Mouse (Mus musculus) G1E (cell line): ENCODE data around the gene Plin2. TPM values are rescaled to one million over a fixed set of nuclear protein-coding genes. Genes with fewer than 3 reads are reported as not detected.
A peak's percentile ranks its signal among the peaks of the same experiment; 100 is the strongest.

ENCODE experiments used
- ATAC-seq: 2 replicates; pipeline ENCODE4 v1.8.0; 2016; ENCODE audit warnings: mild to moderate bottlenecking; ENCODE audit not compliant: insufficient number of reproducible peaks, poor library complexity, low FRiP score, severe bottlenecking; ENCODE audit errors: extremely low read depth
- DNase-seq: peaks from one replicate; pipeline ENCODE4 v3.0.0; 2012; ENCODE audit warnings: low spot score
- H3K27me3 ChIP-seq: 2 replicates; pipeline ENCODE4 v1.6.1; 2012; ENCODE audit warnings: mild to moderate bottlenecking, low read length, inconsistent platforms; ENCODE audit not compliant: insufficient read depth
- H3K36me3 ChIP-seq: replicated peaks from 2 replicates; pipeline ENCODE3; 2012; ENCODE audit warnings: mild to moderate bottlenecking, inconsistent platforms
- H3K4me1 ChIP-seq: 2 replicates; pipeline ENCODE4 v1.6.1; 2012; ENCODE audit warnings: low read depth, low read length, inconsistent platforms, mixed read lengths; ENCODE audit not compliant: insufficient read depth
- H3K4me3 ChIP-seq: 2 replicates; pipeline ENCODE4 v1.5.1; 2012; ENCODE audit warnings: low read depth, mild to moderate bottlenecking, inconsistent platforms, low read length, moderate library complexity, mixed read lengths
- H3K9me3 ChIP-seq: replicated peaks from 2 replicates; pipeline ENCODE4 v1.6.1; 2012; ENCODE audit warnings: inconsistent platforms
- CTCF ChIP-seq: IDR thresholded peaks from 2 replicates; pipeline ENCODE4 v1.5.1; 2012; ENCODE audit warnings: low read depth, low read length, inconsistent platforms, mixed read lengths
- GATA1 ChIP-seq: IDR thresholded peaks from 2 replicates; pipeline ENCODE4 v1.6.1; 2012; ENCODE audit warnings: borderline replicate concordance, low read length, inconsistent platforms, mixed read lengths
- GATA2 ChIP-seq: IDR thresholded peaks from 2 replicates; pipeline ENCODE4 v1.6.1; 2012; ENCODE audit warnings: low read depth, low read length, inconsistent platforms, borderline replicate concordance
- POLR2AphosphoS5 ChIP-seq: IDR thresholded peaks from 2 replicates; pipeline ENCODE4 v1.6.1; 2012; ENCODE audit warnings: low read depth, low read length, inconsistent platforms; ENCODE audit not compliant: insufficient replicate concordance
- TAL1 ChIP-seq: conservative IDR thresholded peaks from 2 replicates; pipeline ENCODE4 v1.6.1; 2012; ENCODE audit warnings: low read depth, low read length, inconsistent platforms, mixed read lengths
- polyA plus RNA-seq: library from polyadenylated mRNA; stranded (reverse); fragments of >175 nt; gene quantifications from 2 replicates; pipeline ENCODE4 v1.2.3, GENCODE M21; 2012
- total RNA-seq, 2 experiments: library from RNA; stranded (forward) in 1 of 2; stranded (reverse) in 1 of 2; fragments of 200-1000 nt in 1 of 2; fragments of >200 nt in 1 of 2; fragmentation: Nextera tagmentation in 1 of 2; gene quantifications; 2 replicates each; pipeline ENCODE4 v1.2.3; 2014 to 2017

The Plin2 gene
- total and polyA plus RNA-seq, 3 experiments, result 21.9 to 447 (median 184) TPM

GRCm38 (mm10) chr4:86612289-86612620, 57.6 kb downstream of the Plin2 start:
- peaks cover 25% of the 10 kb centered on the region for H3K4me1 ChIP-seq

GRCm38 (mm10) chr4:86611524-86612288, 58.2 kb downstream of the Plin2 start, which contains the start of gene Haus6:
Haus6 (minus strand) TSS chr4:86612055.
- no peaks in the 10 kb centered on the region for H3K27me3 ChIP-seq
- ATAC-seq, result peak; percentile 100
- no peak for TF ChIP-seq GATA2
- no peak for TF ChIP-seq CTCF
- TF ChIP-seq POLR2AphosphoS5, result no peak
- TF ChIP-seq TAL1, result no peak
- no peak for TF ChIP-seq GATA1
- peaks cover 25% of the 10 kb centered on the region for H3K4me1 ChIP-seq
- H3K4me3 ChIP-seq, result peak within 1 kb of the TSS; percentile 99
- peaks cover 22% of the 10 kb centered on the region for H3K36me3 ChIP-seq
- DNase-seq, result peak; percentile 83
- no peaks in the 10 kb centered on the region for H3K9me3 ChIP-seq

More at GRCm38 (mm10) chr4:86612289-86612620, 57.6 kb downstream of the Plin2 start:
- Histone ChIP-seq H3K36me3 (peaks cover 17% of the 10 kb centered on the region), H3K4me3 (peak overlapping the region; percentile 99), H3K27me3 (no peaks in the 10 kb centered on the region), H3K9me3 (no peaks in the 10 kb centered on the region)
- ATAC-seq (no peak), DNase-seq (no peak)
- TF ChIP-seq GATA1 (no peak), CTCF (no peak), TAL1 (no peak), POLR2AphosphoS5 (no peak)

Other genes with a start within 250 kb of the Plin2 start
- gene Saxo1, start 111.7 kb downstream of the Plin2 start, total RNA-seq (2014; fragmentation: Nextera tagmentation), result not detected in 2 replicates
- gene Saxo1, start 111.7 kb downstream of the Plin2 start, total RNA-seq (2017), result 0.12 TPM in 1 of 2 replicates, not detected in the other
- not detected in 2 replicates for gene Saxo1, start 111.7 kb downstream of the Plin2 start, polyA plus RNA-seq
- gene Rraga, start 94.4 kb downstream of the Plin2 start, total RNA-seq (2014; fragmentation: Nextera tagmentation), result 64.2 and 66.6 TPM in 2 replicates
- 7.8 and 12.1 TPM in 2 replicates for gene Rraga, start 94.4 kb downstream of the Plin2 start, total RNA-seq (2017)
- gene Rraga, start 94.4 kb downstream of the Plin2 start, polyA plus RNA-seq, result 48.7 and 57.4 TPM in 2 replicates
- 46.7 and 52.7 TPM in 2 replicates for gene Haus6, start 58.0 kb downstream of the Plin2 start, total RNA-seq (2014; fragmentation: Nextera tagmentation)
- 36.6 and 42.9 TPM in 2 replicates for gene Haus6, start 58.0 kb downstream of the Plin2 start, total RNA-seq (2017)
- gene Haus6, start 58.0 kb downstream of the Plin2 start, polyA plus RNA-seq, result 35.2 and 37.2 TPM in 2 replicates
- gene Dennd4c, start 78.5 kb upstream of the Plin2 start, total RNA-seq (2014; fragmentation: Nextera tagmentation), result 33.3 and 53.3 TPM in 2 replicates
- gene Dennd4c, start 78.5 kb upstream of the Plin2 start, total RNA-seq (2017), result 26.6 and 30.3 TPM in 2 replicates
- gene Dennd4c, start 78.5 kb upstream of the Plin2 start, polyA plus RNA-seq, result 3.2 and 3.4 TPM in 2 replicates
- gene Rps6, start 187.4 kb upstream of the Plin2 start, total RNA-seq (2014; fragmentation: Nextera tagmentation), result 3,999 and 4,209 TPM in 2 replicates
- gene Rps6, start 187.4 kb upstream of the Plin2 start, total RNA-seq (2017), result 1,434 and 1,493 TPM in 2 replicates
- gene Rps6, start 187.4 kb upstream of the Plin2 start, polyA plus RNA-seq, result 562 and 607 TPM in 2 replicates
- not detected in 2 replicates for gene Acer2, start 204.3 kb upstream of the Plin2 start, total RNA-seq (2014; fragmentation: Nextera tagmentation)
- 0.22 TPM in 1 of 2 replicates, not detected in the other for gene Acer2, start 204.3 kb upstream of the Plin2 start, total RNA-seq (2017)
- not detected in 2 replicates for gene Acer2, start 204.3 kb upstream of the Plin2 start, polyA plus RNA-seq